Mouse (Mus musculus): ENCODE measurements around the gene Vdac2.

Vdac2 gene

GRCm38 (mm10) chr14:21817453-21817852 is 7.6 kb upstream of the Vdac2 start:
- no peak for DNase-seq (ENCODE audit: low spot score)

GRCm38 (mm10) chr14:21820880-21821505 is 4.0 kb upstream of the Vdac2 start:
- no peak for DNase-seq (ENCODE audit: low spot score)

- no peak for DNase-seq (ENCODE audit: low spot score)
Measured at GRCm38 (mm10) chr14:21822307-21822706, 2.7 kb upstream of the Vdac2 start.

- DNase-seq (ENCODE audit: low spot score) = no peak
Measured at GRCm38 (mm10) chr14:21822795-21823374, 2.2 kb upstream of the Vdac2 start.

GRCm38 (mm10) chr14:21823897-21824296 is 1.1 kb upstream of the Vdac2 start:
- no peak for DNase-seq (ENCODE audit: low spot score)

GRCm38 (mm10) chr14:21825786-21826491 is 901 bp downstream of the Vdac2 start:
- no peak for DNase-seq (ENCODE audit: low spot score)

- DNase-seq (ENCODE audit: low spot score) = peak; percentile 96
Measured at GRCm38 (mm10) chr14:21830876-21831767, 6.1 kb downstream of the Vdac2 start.

GRCm38 (mm10) chr14:21831830-21832403 is 6.9 kb downstream of the Vdac2 start:
- no peak for DNase-seq (ENCODE audit: low spot score)

- no peak for DNase-seq (ENCODE audit: low spot score)
Measured at GRCm38 (mm10) chr14:21838336-21839017, 13.4 kb downstream of the Vdac2 start.

- no peak for DNase-seq (ENCODE audit: low spot score)
Measured at GRCm38 (mm10) chr14:21841819-21842592, 17.0 kb downstream of the Vdac2 start.

GRCm38 (mm10) chr14:21843263-21843662 is 18.2 kb downstream of the Vdac2 start:
- DNase-seq (ENCODE audit: low spot score) = no peak

- no peak for DNase-seq (ENCODE audit: low spot score)
Measured at GRCm38 (mm10) chr14:21846827-21847380, 21.9 kb downstream of the Vdac2 start.

GRCm38 (mm10) chr14:21847381-21848165 is 22.5 kb downstream of the Vdac2 start:
- DNase-seq (ENCODE audit: low spot score) = peak; percentile 90

- peak; percentile 96 for DNase-seq (ENCODE audit: low spot score)
Measured at GRCm38 (mm10) chr14:21848166-21849154, 23.4 kb downstream of the Vdac2 start, which contains the start of gene Comtd1. Gene Comtd1, minus strand, starts transcription at chr14:21848977.

- DNase-seq (ENCODE audit: low spot score) = no peak
Measured at GRCm38 (mm10) chr14:21849524-21850418, 24.7 kb downstream of the Vdac2 start.

- no peak for DNase-seq (ENCODE audit: low spot score)
Measured at GRCm38 (mm10) chr14:21850419-21851127, 25.5 kb downstream of the Vdac2 start.

Data from embryo, embryonic 10.5 days (tissue).